Mouse (Mus musculus): Measurements from ENCODE around the gene Wwc2. TPM values are rescaled to one million over a fixed set of nuclear protein-coding genes. Genes with fewer than 3 reads are reported as not detected.
A peak's percentile ranks its signal among the peaks of the same experiment; 100 is the strongest.

The Wwc2 gene
- polyA plus RNA-seq (2015; fragmentation: Nextera tagmentation; extraction: Ambion mirVana), result 11.7 and 12.3 TPM in 2 replicates

DNA sequence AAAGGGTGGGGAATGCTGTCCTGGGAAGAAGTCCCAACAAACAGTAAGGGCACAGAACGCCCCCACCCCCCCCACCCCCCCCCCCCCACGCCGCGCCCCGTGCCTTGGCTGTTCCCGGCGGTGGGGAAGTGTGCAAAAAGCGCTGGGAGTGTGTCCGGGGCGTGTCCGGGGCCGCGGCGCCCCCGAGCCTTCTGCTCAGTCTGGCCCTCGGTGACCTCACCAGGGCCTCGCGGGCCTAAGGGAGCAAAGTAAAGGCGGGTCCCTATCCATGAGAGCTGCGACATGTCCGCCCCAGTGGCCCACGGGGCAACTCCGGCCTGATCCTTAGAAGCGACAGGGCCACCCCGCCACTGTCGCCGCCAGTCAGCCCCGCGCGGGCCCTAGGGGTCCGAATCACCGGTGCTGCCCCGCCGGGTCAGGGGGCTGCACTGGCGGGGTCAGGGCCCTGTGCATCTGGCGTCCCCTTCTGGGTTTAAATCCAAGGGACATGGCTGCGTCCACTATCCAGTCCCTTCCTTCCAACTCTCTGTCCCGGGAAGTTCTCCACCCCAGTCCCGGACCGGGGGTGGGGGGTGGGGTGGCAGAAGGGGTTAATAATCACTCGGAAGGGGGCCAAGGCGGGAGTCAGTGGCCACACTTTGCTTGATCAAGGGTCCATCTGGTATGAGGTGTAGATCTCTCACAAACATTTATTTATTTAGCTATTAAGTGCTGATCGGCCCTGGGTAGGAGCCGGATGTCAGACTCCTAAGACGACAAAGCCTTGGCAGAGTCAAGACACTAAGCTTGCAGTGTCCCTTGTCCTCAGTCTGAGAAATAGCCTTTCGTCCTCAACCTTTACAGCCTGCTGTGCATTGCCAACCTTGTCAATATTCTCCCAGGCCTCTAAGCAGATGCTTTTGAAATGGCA is at the start of gene Wwc2:
Wwc2 (minus strand) TSS at position 14 of the 910 bp plus-strand sequence.
- Histone ChIP-seq H3K9ac (peak within 1 kb of the TSS; percentile 95), H3K27me3 (no peaks in the 10 kb centered on the region), H3K9me3 (replicated peaks) (no peaks in the 10 kb centered on the region), H3K4me3 (peak within 1 kb of the TSS; percentile 73), H3K27ac (peak within 1 kb of the TSS; percentile 99), H3K4me1 (replicated peaks) (peaks cover 48% of the 10 kb centered on the region), H3K36me3 (no peaks in the 10 kb centered on the region), H3K4me2 (peak within 1 kb of the TSS; percentile 88)
- ATAC-seq (replicated peaks; ENCODE audit: insufficient number of reproducible peaks, insufficient read depth, low FRiP score, low read depth), result peak; percentile 65
- 2% methylated on average over 46 of the region's 46 CpGs for WGBS

DNA sequence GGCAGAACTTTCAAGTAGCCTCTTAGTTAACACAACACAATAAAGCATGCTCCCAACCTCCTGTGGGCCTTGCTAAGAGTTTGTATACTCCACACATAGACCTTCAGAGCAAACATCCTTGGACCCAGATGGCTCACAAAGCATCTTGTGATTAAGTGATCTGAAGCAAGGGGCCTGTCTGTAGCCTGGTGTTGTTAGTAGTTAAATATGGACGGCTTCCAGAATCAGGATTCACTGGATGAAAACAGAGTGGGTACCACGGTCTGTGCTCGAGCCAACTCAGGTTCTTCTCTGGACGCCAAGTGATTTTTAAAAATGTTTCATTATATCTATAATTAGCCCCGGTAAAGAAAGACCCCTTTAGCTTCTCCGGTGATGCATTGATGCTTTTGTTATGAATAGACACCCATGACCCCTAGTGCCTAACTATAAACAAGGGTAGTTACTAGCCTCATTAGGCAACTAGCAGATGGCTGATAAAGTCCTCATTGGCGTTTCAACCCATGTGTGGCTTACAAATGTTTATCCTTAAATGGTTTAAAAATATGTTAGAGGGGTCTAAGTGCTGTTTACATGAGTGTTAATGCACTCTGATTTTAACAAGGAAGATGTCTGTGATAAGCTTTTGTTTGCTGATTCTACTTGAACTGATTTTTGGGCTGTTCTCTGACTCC is 47.7 kb upstream of the Wwc2 start:
- no peak overlapping the region for H3K27ac ChIP-seq
- no peak overlapping the region for H3K4me2 ChIP-seq
- H3K4me3 ChIP-seq, result no peak overlapping the region
- ATAC-seq (replicated peaks; ENCODE audit: insufficient number of reproducible peaks, insufficient read depth, low FRiP score, low read depth), result no peak
- no peaks in the 10 kb centered on the region for H3K36me3 ChIP-seq
- no peak overlapping the region for H3K9ac ChIP-seq
- no peaks in the 10 kb centered on the region for H3K9me3 ChIP-seq (replicated peaks)
- WGBS, result 78% methylated on average over 7 of the region's 7 CpGs
- H3K4me1 ChIP-seq (replicated peaks), result no peaks in the 10 kb centered on the region
- no peaks in the 10 kb centered on the region for H3K27me3 ChIP-seq

DNA sequence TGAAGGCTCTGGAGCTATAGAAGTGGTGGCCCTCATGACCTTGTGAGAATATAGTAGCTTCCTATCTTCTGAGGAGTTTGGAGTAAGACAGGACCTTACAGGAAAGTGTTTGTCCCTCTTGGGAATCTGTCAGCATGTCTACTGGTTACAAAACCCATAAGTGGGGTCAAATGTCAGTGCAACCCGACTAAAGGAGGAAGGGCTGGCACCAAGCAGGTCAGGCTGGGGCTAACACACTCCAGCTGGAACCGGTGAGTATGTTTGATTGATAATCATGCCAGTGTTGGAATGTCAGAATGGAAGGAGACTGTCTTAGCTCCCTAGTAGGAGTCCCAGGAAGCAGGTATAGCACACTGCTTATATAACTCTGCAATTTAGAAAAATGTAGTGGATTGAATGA is 41.3 kb upstream of the Wwc2 start:
- H3K27me3 ChIP-seq, result no peaks in the 10 kb centered on the region
- H3K4me1 ChIP-seq (replicated peaks), result no peaks in the 10 kb centered on the region
- no peaks in the 10 kb centered on the region for H3K9me3 ChIP-seq (replicated peaks)
- H3K4me3 ChIP-seq, result no peak overlapping the region
- WGBS, result 20% methylated on average over 2 of the region's 2 CpGs
- H3K4me2 ChIP-seq, result no peak overlapping the region
- H3K27ac ChIP-seq, result no peak overlapping the region
- no peaks in the 10 kb centered on the region for H3K36me3 ChIP-seq
- H3K9ac ChIP-seq, result no peak overlapping the region
- no peak for ATAC-seq (replicated peaks; ENCODE audit: insufficient number of reproducible peaks, insufficient read depth, low FRiP score, low read depth)

DNA sequence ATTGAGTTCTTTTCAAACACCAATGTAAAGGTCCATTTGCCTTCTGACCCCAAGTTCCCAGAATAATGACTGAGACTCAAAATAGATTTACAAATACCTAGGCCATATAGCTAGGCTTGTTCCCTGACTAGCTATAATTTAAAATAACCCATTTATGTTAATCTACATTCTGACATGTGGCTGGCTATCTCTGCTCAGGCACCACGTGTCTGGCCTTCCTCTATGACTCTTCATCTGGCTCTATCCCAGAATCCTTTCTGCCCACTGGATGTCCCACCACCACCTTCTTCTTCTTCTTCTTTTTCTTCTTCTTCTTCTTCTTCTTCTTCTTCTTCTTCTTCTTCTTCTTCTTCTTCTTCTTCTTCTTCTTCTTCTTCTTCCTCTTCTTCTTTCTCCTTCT is 39.9 kb upstream of the Wwc2 start:
- no peak overlapping the region for H3K4me2 ChIP-seq
- H3K27me3 ChIP-seq, result no peaks in the 10 kb centered on the region
- ATAC-seq (replicated peaks; ENCODE audit: insufficient number of reproducible peaks, insufficient read depth, low FRiP score, low read depth), result no peak
- no peaks in the 10 kb centered on the region for H3K4me1 ChIP-seq (replicated peaks)
- no peak overlapping the region for H3K9ac ChIP-seq
- H3K9me3 ChIP-seq (replicated peaks), result no peaks in the 10 kb centered on the region
- no peaks in the 10 kb centered on the region for H3K36me3 ChIP-seq
- WGBS, result 56% methylated on average over 1 of the region's 1 CpGs
- H3K27ac ChIP-seq, result no peak overlapping the region
- H3K4me3 ChIP-seq, result no peak overlapping the region

DNA sequence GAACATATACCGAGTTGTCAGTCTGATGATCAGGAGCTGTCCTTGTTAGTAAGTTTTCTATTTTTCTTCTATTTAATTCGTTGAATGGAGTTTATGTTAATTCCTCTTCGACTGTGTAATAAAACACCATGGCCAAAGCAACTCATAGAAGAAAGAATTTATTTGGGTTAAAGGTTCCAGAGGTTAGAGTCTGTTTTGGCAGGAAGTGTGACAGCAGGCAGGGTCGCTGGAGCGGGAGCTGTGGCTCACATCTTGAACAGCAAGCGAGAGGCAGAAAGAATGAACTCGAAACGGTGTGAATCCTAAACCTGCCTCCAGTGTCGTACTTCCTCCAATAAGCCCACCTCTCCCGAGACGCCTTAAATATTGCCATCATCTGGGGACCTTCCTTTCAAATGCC is 36.1 kb upstream of the Wwc2 start:
- H3K9me3 ChIP-seq (replicated peaks), result no peaks in the 10 kb centered on the region
- 66% methylated on average over 11 of the region's 11 CpGs for WGBS

DNA sequence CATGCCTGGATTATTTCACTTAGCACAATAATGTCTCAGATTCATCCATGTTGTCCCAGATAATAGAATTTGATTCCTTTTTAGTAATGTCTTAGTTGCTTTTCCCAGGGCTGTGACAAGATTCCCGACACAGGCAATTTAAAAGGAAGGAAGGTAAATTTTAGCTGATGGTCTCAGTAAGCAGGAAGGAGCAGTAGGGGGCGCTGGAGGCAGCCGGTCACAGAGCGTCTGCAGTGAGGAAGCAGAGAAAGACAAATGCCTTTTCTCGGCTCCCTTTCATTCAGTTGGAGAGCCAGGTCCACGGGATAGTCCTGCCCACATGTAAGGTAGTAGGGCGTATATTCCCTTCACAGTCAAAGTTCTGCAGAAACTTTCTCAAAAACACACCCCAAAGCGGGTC is 32.5 kb upstream of the Wwc2 start:
- Histone ChIP-seq H3K9ac (no peak overlapping the region), H3K27ac (no peak overlapping the region), H3K27me3 (no peaks in the 10 kb centered on the region), H3K4me3 (no peak overlapping the region), H3K4me2 (no peak overlapping the region), H3K4me1 (replicated peaks) (no peaks in the 10 kb centered on the region), H3K9me3 (replicated peaks) (no peaks in the 10 kb centered on the region), H3K36me3 (no peaks in the 10 kb centered on the region)
- ATAC-seq (replicated peaks; ENCODE audit: insufficient number of reproducible peaks, insufficient read depth, low FRiP score, low read depth), result no peak
- 68% methylated on average over 8 of the region's 8 CpGs for WGBS

More for the DNA sequence above, 36.1 kb upstream of the Wwc2 start:
- no peaks in the 10 kb centered on the region for H3K4me1 ChIP-seq (replicated peaks)
- no peaks in the 10 kb centered on the region for H3K36me3 ChIP-seq
- no peak overlapping the region for H3K4me3 ChIP-seq
- no peak overlapping the region for H3K27ac ChIP-seq
- H3K4me2 ChIP-seq, result no peak overlapping the region
- ATAC-seq (replicated peaks; ENCODE audit: insufficient number of reproducible peaks, insufficient read depth, low FRiP score, low read depth), result no peak
- no peak overlapping the region for H3K9ac ChIP-seq
- H3K27me3 ChIP-seq, result no peaks in the 10 kb centered on the region

DNA sequence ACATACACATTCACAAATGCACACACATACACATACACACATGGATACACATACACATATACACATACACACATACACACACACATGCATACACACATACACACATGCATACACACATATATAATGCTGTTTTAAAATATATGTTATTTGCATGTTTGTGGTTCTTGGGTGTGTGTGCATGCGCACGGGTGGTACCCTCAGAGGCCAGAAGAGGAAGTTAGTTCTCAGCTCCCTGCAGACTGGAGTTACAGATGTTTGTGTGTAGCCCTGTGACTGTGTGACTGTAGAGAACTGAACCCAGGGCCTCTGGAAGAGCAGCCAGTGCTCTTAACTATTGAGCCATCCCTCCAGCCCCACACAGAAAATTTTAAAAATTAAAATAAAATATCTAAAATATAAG is 29.0 kb upstream of the Wwc2 start:
- 66% methylated on average over 2 of the region's 2 CpGs for WGBS
- H3K36me3 ChIP-seq, result no peaks in the 10 kb centered on the region
- no peak for ATAC-seq (replicated peaks; ENCODE audit: insufficient number of reproducible peaks, insufficient read depth, low FRiP score, low read depth)

DNA sequence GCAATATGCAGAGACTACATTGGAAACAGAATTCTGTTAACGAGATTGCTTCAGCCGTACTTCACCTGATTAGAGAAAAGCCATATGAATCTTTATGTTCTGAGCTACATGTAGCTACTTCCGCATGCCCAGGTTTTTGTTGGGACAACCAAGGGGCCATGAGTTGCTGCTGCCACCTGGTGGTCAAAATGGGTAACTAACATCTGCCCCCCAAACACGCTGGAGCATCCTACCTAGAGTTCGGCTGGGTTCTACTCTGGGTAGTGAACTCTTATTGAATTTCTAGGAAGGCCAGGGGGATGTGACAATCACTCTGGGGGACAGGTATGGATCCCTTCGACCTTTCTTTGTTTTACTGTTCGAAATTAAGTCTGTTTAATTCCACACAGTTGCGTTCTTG is 25.8 kb upstream of the Wwc2 start:
- Histone ChIP-seq H3K9me3 (replicated peaks) (no peaks in the 10 kb centered on the region), H3K9ac (no peak overlapping the region), H3K36me3 (no peaks in the 10 kb centered on the region), H3K4me1 (replicated peaks) (no peaks in the 10 kb centered on the region), H3K4me3 (no peak overlapping the region), H3K4me2 (no peak overlapping the region), H3K27ac (no peak overlapping the region), H3K27me3 (no peaks in the 10 kb centered on the region)
- ATAC-seq (replicated peaks; ENCODE audit: insufficient number of reproducible peaks, insufficient read depth, low FRiP score, low read depth), result no peak
- WGBS, result 17% methylated on average over 8 of the region's 8 CpGs

More for the DNA sequence above, 29.0 kb upstream of the Wwc2 start:
- Histone ChIP-seq H3K9ac (no peak overlapping the region), H3K27ac (no peak overlapping the region), H3K9me3 (replicated peaks) (no peaks in the 10 kb centered on the region), H3K27me3 (no peaks in the 10 kb centered on the region), H3K4me2 (no peak overlapping the region), H3K4me3 (no peak overlapping the region), H3K4me1 (replicated peaks) (no peaks in the 10 kb centered on the region)

DNA sequence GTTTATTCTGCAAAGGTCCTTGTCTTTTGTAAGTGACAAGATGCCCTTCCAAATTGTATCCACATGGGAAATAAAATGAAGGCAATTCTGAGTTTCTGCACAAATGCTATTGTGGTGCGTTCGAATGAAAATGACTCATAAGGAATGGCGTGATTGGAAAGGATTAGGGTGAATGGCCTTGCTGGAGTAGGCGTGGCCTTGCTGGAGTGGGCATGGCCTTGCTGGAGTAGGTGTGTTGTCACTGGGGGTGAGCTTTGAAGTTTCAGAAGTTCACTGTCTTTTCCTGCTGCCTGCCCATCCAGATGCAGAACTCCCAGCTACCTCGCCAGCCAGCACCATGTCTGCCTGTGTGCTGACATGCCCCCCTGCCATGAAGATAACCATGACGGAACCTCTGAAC is 23.7 kb upstream of the Wwc2 start:
- Histone ChIP-seq H3K27ac (no peak overlapping the region), H3K36me3 (no peaks in the 10 kb centered on the region), H3K4me3 (no peak overlapping the region), H3K4me1 (replicated peaks) (no peaks in the 10 kb centered on the region), H3K9me3 (replicated peaks) (no peaks in the 10 kb centered on the region), H3K27me3 (no peaks in the 10 kb centered on the region), H3K9ac (no peak overlapping the region), H3K4me2 (no peak overlapping the region)
- WGBS, result 85% methylated on average over 6 of the region's 6 CpGs
- ATAC-seq (replicated peaks; ENCODE audit: insufficient number of reproducible peaks, insufficient read depth, low FRiP score, low read depth), result no peak

DNA sequence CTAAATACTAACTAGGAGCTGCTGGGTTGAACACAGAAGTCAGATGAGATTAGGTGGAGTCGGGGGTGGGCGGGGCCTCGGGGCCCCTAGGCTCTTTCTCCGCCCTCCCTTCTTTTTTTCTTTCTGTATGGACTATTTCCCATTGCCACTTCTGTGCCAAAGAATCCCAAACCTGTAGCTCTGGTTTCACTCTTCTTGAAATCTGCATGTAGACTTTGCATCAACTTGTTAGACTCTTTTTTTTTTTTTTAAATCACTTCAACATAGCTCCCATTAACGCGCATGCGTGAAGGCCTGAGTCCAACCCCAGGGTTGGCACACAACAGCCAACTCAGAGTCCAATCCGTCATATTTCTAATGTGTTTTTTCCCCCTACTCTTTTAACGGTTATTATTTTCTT is 22.6 kb upstream of the Wwc2 start:
- Histone ChIP-seq H3K9me3 (replicated peaks) (no peaks in the 10 kb centered on the region), H3K27me3 (no peaks in the 10 kb centered on the region), H3K4me3 (no peak overlapping the region), H3K27ac (no peak overlapping the region), H3K9ac (no peak overlapping the region), H3K4me1 (replicated peaks) (no peaks in the 10 kb centered on the region), H3K36me3 (no peaks in the 10 kb centered on the region), H3K4me2 (no peak overlapping the region)
- WGBS, result 83% methylated on average over 9 of the region's 9 CpGs
- ATAC-seq (replicated peaks; ENCODE audit: insufficient number of reproducible peaks, insufficient read depth, low FRiP score, low read depth), result no peak

DNA sequence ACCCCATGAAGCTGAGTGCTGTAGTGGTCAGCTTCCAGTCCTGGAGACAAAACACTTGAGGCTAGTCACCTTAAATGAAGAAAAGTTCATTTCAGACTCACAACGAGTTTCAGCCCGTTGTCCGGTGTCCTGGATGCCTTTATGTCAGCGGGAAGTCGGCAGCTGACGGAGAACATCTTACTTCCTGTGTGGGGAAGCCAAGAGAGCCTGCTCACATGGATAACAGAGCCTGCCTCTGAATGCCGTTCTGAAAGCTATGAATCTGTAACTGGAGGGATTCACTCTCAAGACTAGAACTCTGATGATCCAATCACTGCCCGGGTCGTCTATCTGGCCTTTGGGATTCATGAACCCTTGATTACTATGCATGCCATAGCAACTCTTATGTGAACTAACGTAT is 21.1 kb upstream of the Wwc2 start:
- no peak overlapping the region for H3K9ac ChIP-seq
- H3K4me1 ChIP-seq (replicated peaks), result no peaks in the 10 kb centered on the region
- H3K36me3 ChIP-seq, result no peaks in the 10 kb centered on the region
- no peaks in the 10 kb centered on the region for H3K9me3 ChIP-seq (replicated peaks)
- no peak overlapping the region for H3K4me2 ChIP-seq
- no peaks in the 10 kb centered on the region for H3K27me3 ChIP-seq
- WGBS, result 51% methylated on average over 10 of the region's 10 CpGs
- H3K27ac ChIP-seq, result no peak overlapping the region
- H3K4me3 ChIP-seq, result no peak overlapping the region
- no peak for ATAC-seq (replicated peaks; ENCODE audit: insufficient number of reproducible peaks, insufficient read depth, low FRiP score, low read depth)
